Mouse (Mus musculus) forebrain, postnatal 0 days (tissue): ENCODE measurements around the gene Gtf2e1. TPM values are rescaled to one million over a fixed set of nuclear protein-coding genes. Genes with fewer than 3 reads are reported as not detected.

Source experiments
- ATAC-seq: fragments of 200-750 bp; cut with Nextera tagmentation; 2 replicates; pipeline ENCODE4 v1.8.0; 2017; ENCODE audit warnings: mild to moderate bottlenecking, moderate library complexity
- DNase-seq: peaks from one replicate; pipeline ENCODE4 v3.0.0-alpha.2; 2015
- H3K27ac ChIP-seq: fragments of 300-500 bp; sonication (generic); 2 replicates; pipeline ENCODE4 v1.5.1; 2014; ENCODE audit warnings: low read depth, mild to moderate bottlenecking, antibody characterized with exemption, low read length, moderate library complexity, mixed read lengths
- H3K27me3 ChIP-seq: fragments of 300-500 bp; sonication (generic); 2 replicates; pipeline ENCODE4 v1.6.1; 2014; ENCODE audit warnings: mild to moderate bottlenecking, low read length, mixed read lengths; ENCODE audit not compliant: insufficient read depth
- H3K36me3 ChIP-seq: fragments of 300-500 bp; sonication (generic); 2 replicates; pipeline ENCODE4 v1.6.1; 2014; ENCODE audit warnings: mild to moderate bottlenecking, moderate library complexity; ENCODE audit not compliant: insufficient read depth
- H3K4me1 ChIP-seq: fragments of 300-500 bp; sonication (generic); 2 replicates; pipeline ENCODE4 v1.6.1; 2014; ENCODE audit warnings: antibody characterized with exemption; ENCODE audit not compliant: insufficient read depth
- H3K4me2 ChIP-seq: fragments of 300-500 bp; sonication (generic); 2 replicates; pipeline ENCODE4 v1.6.1; 2014; ENCODE audit warnings: low read depth, mild to moderate bottlenecking, moderate library complexity
- H3K4me3 ChIP-seq: fragments of 300-500 bp; sonication (generic); 2 replicates; pipeline ENCODE4 v1.5.1; 2014; ENCODE audit warnings: low read depth, low read length, mixed read lengths
- H3K9ac ChIP-seq: fragments of 300-500 bp; sonication (generic); 2 replicates; pipeline ENCODE4 v1.6.1; 2014; ENCODE audit warnings: mild to moderate bottlenecking
- H3K9me3 ChIP-seq: fragments of 300-500 bp; sonication (generic); 2 replicates; pipeline ENCODE4 v1.6.1; 2016; ENCODE audit warnings: low read length
- CTCF ChIP-seq: sonication (generic); IDR thresholded peaks from 2 replicates; pipeline ENCODE4 v1.5.1; 2016; ENCODE audit warnings: antibody characterized with exemption, control low read depth, low read depth
- WGBS: fragments of 180-500 bp; shearing (Covaris S2); extraction: QIAGEN DNeasy Blood & Tissue Kit; methylation state at CpG from one replicate; pipeline ENCODE4 v1.1.7; 2014; 5-methylcytosine and 5-hydroxymethylcytosine counted together
- polyA plus RNA-seq: library from polyadenylated mRNA; unstranded; fragments of >200 nt; fragmentation: Nextera tagmentation; extraction: Ambion mirVana; gene quantifications from 2 replicates; pipeline ENCODE4 v1.2.1, GENCODE M21; 2015
- total RNA-seq: library from RNA; depleted of rRNA; stranded (reverse); fragments of >200 nt; gene quantifications from 2 replicates; pipeline ENCODE4 v1.2.3, GENCODE M21; 2014

Gene Gtf2e1
- total and polyA plus RNA-seq, 2 experiments from 2014 or later: 24.5 to 32.7 TPM

- WGBS: 89% methylated on average over 4 of the region's 4 CpGs
- no peaks in the 10 kb centered on the region for H3K27me3 ChIP-seq
- H3K4me3 ChIP-seq: no peak overlapping the region
- H3K27ac ChIP-seq: no peak overlapping the region
- no peak overlapping the region for H3K9ac ChIP-seq
- no peaks in the 10 kb centered on the region for H3K36me3 ChIP-seq
- no peak for TF ChIP-seq CTCF
- H3K4me1 ChIP-seq: peaks cover 11% of the 10 kb centered on the region; the same call in 1 of the 2 replicates
- no peaks in the 10 kb centered on the region for H3K9me3 ChIP-seq
- DNase-seq (no peak), ATAC-seq (no peak)
- no peak overlapping the region for H3K4me2 ChIP-seq
Observed at GRCm38 (mm10) chr16:37580651-37581050, 41.1 kb upstream of the Gtf2e1 start.

GRCm38 (mm10) chr16:37579994-37580393, 40.4 kb upstream of the Gtf2e1 start, which contains the start of gene Hgd:
Hgd (plus strand) TSS chr16:37580153.
- no peaks in the 10 kb centered on the region for H3K9me3 ChIP-seq
- peaks cover 7% of the 10 kb centered on the region; the same call in 1 of the 2 replicates for H3K4me1 ChIP-seq
- no peaks in the 10 kb centered on the region for H3K27me3 ChIP-seq
- H3K4me2 ChIP-seq: no peak within 1 kb of the TSS
- no peaks in the 10 kb centered on the region for H3K36me3 ChIP-seq
- H3K4me3 ChIP-seq: no peak within 1 kb of the TSS
- 76% methylated on average over 4 of the region's 4 CpGs for WGBS
- no peak within 1 kb of the TSS for H3K9ac ChIP-seq
- no peak for DNase-seq
- H3K27ac ChIP-seq: no peak within 1 kb of the TSS
- no peak for TF ChIP-seq CTCF
- ATAC-seq: no peak

GRCm38 (mm10) chr16:37579591-37579990, 40.0 kb upstream of the Gtf2e1 start:
- H3K9ac ChIP-seq: no peak overlapping the region
- no peak for ATAC-seq
- no peak for DNase-seq
- 82% methylated on average over 1 of the region's 1 CpGs for WGBS
- no peaks in the 10 kb centered on the region for H3K36me3 ChIP-seq
- no peaks in the 10 kb centered on the region for H3K9me3 ChIP-seq
- no peak for TF ChIP-seq CTCF
- H3K4me1 ChIP-seq: peaks cover 4% of the 10 kb centered on the region; the same call in 1 of the 2 replicates
- no peaks in the 10 kb centered on the region for H3K27me3 ChIP-seq
- no peak overlapping the region for H3K27ac ChIP-seq
- H3K4me3 ChIP-seq: no peak overlapping the region
- H3K4me2 ChIP-seq: no peak overlapping the region

- no peak overlapping the region for H3K27ac ChIP-seq
- TF ChIP-seq CTCF: no peak
- no peak overlapping the region for H3K9ac ChIP-seq
- H3K4me3 ChIP-seq: no peak overlapping the region
- no peak for DNase-seq
- no peaks in the 10 kb centered on the region for H3K9me3 ChIP-seq
- no peaks in the 10 kb centered on the region for H3K27me3 ChIP-seq
- no peaks in the 10 kb centered on the region for H3K36me3 ChIP-seq
- ATAC-seq: peak; percentile 34; the same call in 1 of the 2 replicates
- no peak overlapping the region for H3K4me2 ChIP-seq
- no peaks in the 10 kb centered on the region for H3K4me1 ChIP-seq
- WGBS: 68% methylated on average over 3 of the region's 3 CpGs
Observed at GRCm38 (mm10) chr16:37575325-37575724, 35.7 kb upstream of the Gtf2e1 start.

GRCm38 (mm10) chr16:37573061-37573460, 33.5 kb upstream of the Gtf2e1 start:
- TF ChIP-seq CTCF: no peak
- DNase-seq: no peak
- Histone ChIP-seq H3K27ac (no peak overlapping the region), H3K9ac (no peak overlapping the region), H3K36me3 (no peaks in the 10 kb centered on the region), H3K4me1 (no peaks in the 10 kb centered on the region), H3K9me3 (no peaks in the 10 kb centered on the region), H3K27me3 (no peaks in the 10 kb centered on the region), H3K4me3 (no peak overlapping the region), H3K4me2 (no peak overlapping the region)
- ATAC-seq: no peak
- 96% methylated on average over 5 of the region's 5 CpGs for WGBS

- H3K4me2 ChIP-seq: no peak overlapping the region
- no peak overlapping the region for H3K4me3 ChIP-seq
- H3K36me3 ChIP-seq: no peaks in the 10 kb centered on the region
- TF ChIP-seq CTCF: no peak
- H3K27me3 ChIP-seq: no peaks in the 10 kb centered on the region
- H3K27ac ChIP-seq: no peak overlapping the region
- no peaks in the 10 kb centered on the region for H3K4me1 ChIP-seq
- H3K9me3 ChIP-seq: no peaks in the 10 kb centered on the region
- ATAC-seq (no peak), DNase-seq (no peak)
- no peak overlapping the region for H3K9ac ChIP-seq
- 84% methylated on average over 12 of the region's 12 CpGs for WGBS
Observed at GRCm38 (mm10) chr16:37572117-37572754, 32.6 kb upstream of the Gtf2e1 start.

GRCm38 (mm10) chr16:37571554-37571953, 32.0 kb upstream of the Gtf2e1 start:
- H3K4me1 ChIP-seq: 0 out of 2 replicates have a peak, but pooled peaks cover 7% of the 10 kb centered on the region
- DNase-seq: no peak
- H3K9ac ChIP-seq: no peak overlapping the region
- H3K27ac ChIP-seq: no peak overlapping the region
- H3K4me2 ChIP-seq: no peak overlapping the region
- no peak for ATAC-seq
- H3K36me3 ChIP-seq: no peaks in the 10 kb centered on the region
- no peak overlapping the region for H3K4me3 ChIP-seq
- 68% methylated on average over 3 of the region's 3 CpGs for WGBS
- H3K9me3 ChIP-seq: no peaks in the 10 kb centered on the region
- no peaks in the 10 kb centered on the region for H3K27me3 ChIP-seq
- no peak for TF ChIP-seq CTCF
